Mouse (Mus musculus) induced T-regulatory cell, adult 2 months (primary cell): Measurements from ENCODE around the gene 5830411N06Rik.
A peak's percentile ranks its signal among the peaks of the same experiment; 100 is the strongest.

Experiments used
- DNase-seq: peaks from one replicate; pipeline ENCODE4 v3.0.0-alpha.2; 2012; ENCODE audit warnings: low read depth

Gene 5830411N06Rik

GRCm38 (mm10) chr7:140247216-140247615, at the start of gene 5830411N06Rik:
Gene 5830411N06Rik, plus strand, starts transcription at chr7:140247284.
- no peak for DNase-seq

- DNase-seq: no peak
Measured at GRCm38 (mm10) chr7:140201090-140201489, 46.0 kb upstream of the 5830411N06Rik start.

- DNase-seq: no peak
Measured at GRCm38 (mm10) chr7:140205864-140206263, 41.2 kb upstream of the 5830411N06Rik start, which contains the start of gene Olfr524. Gene Olfr524, minus strand, starts transcription at chr7:140205964.

GRCm38 (mm10) chr7:140206904-140207303, 40.2 kb upstream of the 5830411N06Rik start:
- peak; percentile 64 for DNase-seq

- peak; percentile 82 for DNase-seq
Measured at GRCm38 (mm10) chr7:140208153-140208552, 38.9 kb upstream of the 5830411N06Rik start.

GRCm38 (mm10) chr7:140208677-140209076, 38.4 kb upstream of the 5830411N06Rik start:
- DNase-seq: peak; percentile 73

GRCm38 (mm10) chr7:140213841-140214240, 33.2 kb upstream of the 5830411N06Rik start:
- peak; percentile 71 for DNase-seq

- no peak for DNase-seq
Measured at GRCm38 (mm10) chr7:140217967-140218366, 29.1 kb upstream of the 5830411N06Rik start, which contains the start of gene Cd163l1. Gene Cd163l1, plus strand, starts transcription at chr7:140218267.

GRCm38 (mm10) chr7:140219268-140219667, 27.8 kb upstream of the 5830411N06Rik start:
- DNase-seq: no peak

GRCm38 (mm10) chr7:140220375-140220774, 26.7 kb upstream of the 5830411N06Rik start:
- DNase-seq: no peak

- no peak for DNase-seq
Measured at GRCm38 (mm10) chr7:140224209-140224608, 22.9 kb upstream of the 5830411N06Rik start.

GRCm38 (mm10) chr7:140228476-140228875, 18.6 kb upstream of the 5830411N06Rik start:
- DNase-seq: no peak

GRCm38 (mm10) chr7:140231026-140231425, 16.1 kb upstream of the 5830411N06Rik start:
- DNase-seq: no peak

GRCm38 (mm10) chr7:140233696-140234095, 13.4 kb upstream of the 5830411N06Rik start:
- DNase-seq: no peak

GRCm38 (mm10) chr7:140253780-140254299, 6.8 kb downstream of the 5830411N06Rik start:
- DNase-seq: no peak

- no peak for DNase-seq
Measured at GRCm38 (mm10) chr7:140295746-140296145, 48.7 kb downstream of the 5830411N06Rik start.

- DNase-seq: no peak
Measured at GRCm38 (mm10) chr7:140296876-140297275, 49.8 kb downstream of the 5830411N06Rik start.

- no peak for DNase-seq
Measured at GRCm38 (mm10) chr7:140299416-140299815, 52.3 kb downstream of the 5830411N06Rik start.

GRCm38 (mm10) chr7:140319861-140320385, 72.8 kb downstream of the 5830411N06Rik start:
- DNase-seq: no peak

GRCm38 (mm10) chr7:140320558-140320957, 73.5 kb downstream of the 5830411N06Rik start, which contains the start of gene Olfr525:
Gene Olfr525, plus strand, starts transcription at chr7:140320858.
- peak; percentile 49 for DNase-seq

GRCm38 (mm10) chr7:140321135-140321534, 74.1 kb downstream of the 5830411N06Rik start:
- DNase-seq: peak; percentile 82

GRCm38 (mm10) chr7:140329766-140330304, 82.8 kb downstream of the 5830411N06Rik start:
- DNase-seq: no peak

- no peak for DNase-seq
Measured at GRCm38 (mm10) chr7:140333717-140334116, 86.6 kb downstream of the 5830411N06Rik start, which contains the start of gene Olfr527. Gene Olfr527, plus strand, starts transcription at chr7:140334017.
